Mouse (Mus musculus): ENCODE data around the gene Krt35.

DNA sequence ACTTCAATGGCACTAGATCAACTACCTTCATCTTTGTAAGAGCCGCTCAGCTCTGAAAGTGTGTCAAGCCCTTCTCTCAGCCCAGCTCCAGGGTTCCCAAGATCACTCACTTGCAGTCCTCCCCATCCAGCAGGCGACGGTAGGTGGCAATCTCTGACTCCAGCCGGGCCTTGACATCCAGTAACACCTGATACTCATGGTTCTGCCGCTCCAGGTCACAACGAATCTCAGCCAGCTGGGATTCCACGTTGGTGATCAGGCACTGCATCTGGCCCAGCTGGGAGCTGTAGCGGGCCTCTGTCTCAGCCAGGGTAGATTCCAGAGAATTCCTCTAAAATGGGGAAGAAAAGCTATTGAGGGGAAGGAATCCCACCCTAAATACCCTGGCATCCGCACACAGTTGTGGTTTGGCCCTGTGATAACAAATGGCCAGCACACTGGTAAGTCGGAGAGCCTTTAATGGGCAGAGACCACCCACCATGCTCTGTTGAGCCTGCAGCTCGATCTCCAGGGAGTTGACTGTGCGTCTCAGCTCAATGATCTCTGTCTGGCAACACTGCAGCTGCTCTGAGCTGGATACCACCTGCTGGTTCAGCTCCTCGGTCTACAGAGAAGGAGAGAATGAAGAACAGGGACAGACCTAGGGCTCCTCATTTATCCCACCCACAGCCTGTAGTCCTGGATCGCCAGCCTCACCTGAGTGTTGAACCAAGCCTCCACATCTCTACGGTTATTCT is 6.8 kb upstream of the Krt35 start:
- TF ChIP-seq POLR2A (IDR thresholded peaks at IDR 0.05; ENCODE audit: control insufficient read depth, extremely low read depth, insufficient read depth, low read length, poor library complexity) = no peak
- TF ChIP-seq CTCF (IDR thresholded peaks at IDR 0.05; ENCODE audit: borderline replicate concordance, control insufficient read depth, extremely low read depth, insufficient read depth, low read length, poor library complexity) = no peak
